Mouse (Mus musculus) olfactory bulb, adult 2 months (tissue): ENCODE measurements around the gene Ppcdc.

ENCODE experiments used
- CTCF ChIP-seq: fragments of 200-500 bp; IDR thresholded peaks from 2 replicates; pipeline ENCODE4 v1.5.1; 2012; ENCODE audit warnings: low read depth, mild to moderate bottlenecking, low read length, moderate library complexity; ENCODE audit not compliant: insufficient read depth
- POLR2A ChIP-seq: fragments of 200-500 bp; IDR thresholded peaks from 2 replicates; pipeline ENCODE4 v1.6.1; 2012; ENCODE audit warnings: mild to moderate bottlenecking, low read depth, low read length, moderate library complexity; ENCODE audit not compliant: insufficient read depth

DNA sequence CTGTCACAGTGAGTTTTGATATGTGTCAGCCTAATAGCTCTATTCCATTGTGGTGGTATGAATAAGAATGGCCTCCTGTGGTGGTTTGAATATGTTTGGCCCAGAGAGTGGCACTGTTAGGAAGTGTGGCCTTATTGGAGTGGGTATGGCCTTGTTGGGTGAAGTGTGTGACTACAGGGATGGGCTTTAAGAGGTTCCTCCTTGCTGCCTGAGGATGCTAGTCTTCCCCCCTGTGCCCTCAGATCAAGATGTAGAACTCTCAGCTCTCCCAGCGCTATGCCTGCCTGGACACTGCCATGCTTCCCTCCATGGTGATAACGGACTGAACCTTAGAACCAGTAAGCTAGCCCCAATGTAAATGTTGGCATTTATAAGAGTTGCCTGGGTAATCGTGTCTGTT is 78.9 kb downstream of the Ppcdc start:
- no peak for TF ChIP-seq CTCF
- TF ChIP-seq POLR2A: no peak
